Mouse (Mus musculus) embryonic facial prominence, embryonic 13.5 days (tissue): ENCODE results near the gene Mfsd8. TPM values are rescaled to one million over a fixed set of nuclear protein-coding genes. Genes with fewer than 3 reads are reported as not detected.
"Not testable (repeated sequence)": the region's sequence is repeated elsewhere in the genome, so short reads cannot be mapped to it uniquely, and the experiment has no call there.

Source experiments
- ATAC-seq: fragments of 200-750 bp; cut with Nextera tagmentation; 2 replicates; pipeline ENCODE4 v1.8.0; 2017; ENCODE audit warnings: low read depth; ENCODE audit not compliant: insufficient number of reproducible peaks, insufficient read depth, low FRiP score, low TSS enrichment
- H3K27ac ChIP-seq: fragments of 300-500 bp; sonication (generic); 2 replicates; pipeline ENCODE4 v1.5.1; 2015; ENCODE audit warnings: moderate library complexity, mild to moderate bottlenecking, inconsistent platforms
- H3K27me3 ChIP-seq: fragments of 300-500 bp; sonication (generic); 2 replicates; pipeline ENCODE4 v1.6.1; 2015; ENCODE audit warnings: mild to moderate bottlenecking, inconsistent platforms
- H3K36me3 ChIP-seq: fragments of 300-500 bp; sonication (generic); 2 replicates; pipeline ENCODE4 v1.6.1; 2015; ENCODE audit warnings: mild to moderate bottlenecking, inconsistent platforms
- H3K4me1 ChIP-seq: fragments of 300-500 bp; sonication (generic); 2 replicates; pipeline ENCODE4 v1.6.1; 2015; ENCODE audit warnings: inconsistent platforms
- H3K4me2 ChIP-seq: fragments of 300-500 bp; sonication (generic); 2 replicates; pipeline ENCODE4 v1.6.1; 2015; ENCODE audit warnings: moderate library complexity, mild to moderate bottlenecking, inconsistent platforms
- H3K4me3 ChIP-seq: fragments of 300-500 bp; sonication (generic); 2 replicates; pipeline ENCODE4 v1.5.1; 2015; ENCODE audit warnings: mild to moderate bottlenecking, inconsistent platforms
- H3K9ac ChIP-seq: fragments of 300-500 bp; sonication (generic); 2 replicates; pipeline ENCODE4 v1.6.1; 2015; ENCODE audit warnings: mild to moderate bottlenecking, inconsistent platforms
- H3K9me3 ChIP-seq: fragments of 300-500 bp; sonication (generic); 2 replicates; pipeline ENCODE4 v1.6.1; 2016; ENCODE audit warnings: inconsistent platforms
- WGBS: fragments of 180-500 bp; shearing (Covaris S2); methylation state at CpG from one replicate; pipeline ENCODE4 v1.1.7; 2015; ENCODE audit warnings: mixed read lengths; 5-methylcytosine and 5-hydroxymethylcytosine counted together
- polyA plus RNA-seq: library from polyadenylated mRNA; unstranded; fragments of >200 nt; fragmentation: Nextera tagmentation; extraction: Ambion mirVana; gene quantifications from 2 replicates; pipeline ENCODE4 v1.2.1, GENCODE M21; 2015

Gene Mfsd8
- polyA plus RNA-seq = 8.5 and 11.0 TPM in 2 replicates

DNA sequence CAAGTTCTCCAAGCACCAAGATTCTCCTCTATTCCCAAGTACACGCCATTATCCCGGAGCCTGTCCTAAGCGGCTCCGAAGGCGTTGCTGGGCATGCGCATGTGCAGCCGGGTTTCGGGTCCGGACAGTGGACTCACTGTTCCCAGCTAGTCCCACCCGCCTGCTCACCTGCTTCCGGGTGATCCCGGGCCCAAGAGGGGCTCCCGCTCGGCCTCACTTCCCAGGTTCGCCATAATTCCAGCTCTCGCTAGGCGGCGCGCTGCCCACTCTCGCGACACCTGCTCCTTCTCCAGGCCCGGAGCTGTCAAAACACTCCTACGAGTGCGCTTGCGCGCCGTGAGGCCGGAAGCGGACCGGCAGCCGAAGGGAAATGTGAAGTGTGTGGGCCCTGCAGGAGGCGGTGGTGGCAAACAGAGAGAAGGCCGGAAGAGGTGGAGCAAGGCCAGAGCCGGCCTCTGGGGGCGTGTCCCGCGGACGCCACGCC is at the start of gene Mfsd8:
Gene Mfsd8, minus strand, starts transcription at position 414 of the 484 bp plus-strand sequence.
- Histone ChIP-seq H3K27ac (peak within 1 kb of the TSS; percentile 57), H3K4me3 (peak within 1 kb of the TSS; percentile 52), H3K9ac (peak within 1 kb of the TSS; percentile 74), H3K4me2 (peak within 1 kb of the TSS; percentile 71)
- H3K4me1 ChIP-seq, H3K36me3 ChIP-seq, H3K27me3 ChIP-seq, H3K9me3 ChIP-seq: not testable (repeated sequence)
- peak; percentile 99 for ATAC-seq
- 0% methylated on average over 39 of the region's 39 CpGs for WGBS

DNA sequence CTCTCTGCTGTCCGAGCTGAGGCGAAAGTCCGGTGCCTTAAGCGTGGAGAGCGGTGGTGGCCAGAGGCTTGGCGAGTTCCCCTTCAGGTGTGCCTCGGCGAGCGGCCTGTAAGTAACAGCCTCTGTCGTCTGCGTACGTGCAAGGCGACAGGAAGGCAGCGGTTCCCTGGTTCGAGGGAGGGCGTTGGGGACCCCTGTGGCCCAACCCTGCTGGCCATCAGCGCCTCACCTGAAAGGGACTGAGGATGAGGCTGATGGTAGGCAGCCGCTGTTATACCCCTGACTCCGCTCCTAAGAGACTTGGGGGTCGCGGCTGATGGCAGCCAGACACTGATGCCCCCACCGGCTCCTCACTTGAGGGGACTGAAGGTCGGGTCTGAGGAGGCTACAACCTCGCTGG is 47.6 kb upstream of the Mfsd8 start:
- peak overlapping the region; percentile 76 for H3K9ac ChIP-seq
- H3K36me3 ChIP-seq, H3K9me3 ChIP-seq, H3K4me1 ChIP-seq, H3K27ac ChIP-seq, H3K27me3 ChIP-seq: not testable (repeated sequence)
- ATAC-seq = peak; percentile 70
- H3K4me2 ChIP-seq = peak overlapping the region; percentile 78
- under 1% methylated on average over 19 of the region's 24 CpGs for WGBS
- H3K4me3 ChIP-seq = peak overlapping the region; percentile 57

- peak overlapping the region; percentile 78 for H3K4me2 ChIP-seq
- not testable (repeated sequence) for H3K4me1 ChIP-seq, H3K36me3 ChIP-seq, H3K27me3 ChIP-seq, H3K9me3 ChIP-seq
- H3K4me3 ChIP-seq = peak overlapping the region; percentile 57
- peak; percentile 100 for ATAC-seq
- WGBS = under 1% methylated on average over 38 of the region's 38 CpGs
- H3K9ac ChIP-seq = peak overlapping the region; percentile 69
- H3K27ac ChIP-seq = 0 out of 2 replicates have a peak overlapping the region, but pooled peaks have one; percentile 33
Observed at GRCm38 (mm10) chr3:40893816-40894258, 47.2 kb upstream of the Mfsd8 start.

- H3K27me3 ChIP-seq, H3K36me3 ChIP-seq, H3K9me3 ChIP-seq, ATAC-seq, H3K4me1 ChIP-seq, H3K9ac ChIP-seq, H3K27ac ChIP-seq, H3K4me3 ChIP-seq, H3K4me2 ChIP-seq: not testable (repeated sequence)
- 91% methylated on average over 3 of the region's 3 CpGs for WGBS
Observed at GRCm38 (mm10) chr3:40853123-40853738, 6.5 kb upstream of the Mfsd8 start.

- H3K27ac ChIP-seq, H3K4me3 ChIP-seq, H3K9me3 ChIP-seq, H3K36me3 ChIP-seq, H3K27me3 ChIP-seq, H3K4me2 ChIP-seq, H3K4me1 ChIP-seq, ATAC-seq, H3K9ac ChIP-seq: not testable (repeated sequence)
- WGBS = 91% methylated on average over 2 of the region's 2 CpGs
Observed at GRCm38 (mm10) chr3:40847936-40848335, 1.2 kb upstream of the Mfsd8 start.

DNA sequence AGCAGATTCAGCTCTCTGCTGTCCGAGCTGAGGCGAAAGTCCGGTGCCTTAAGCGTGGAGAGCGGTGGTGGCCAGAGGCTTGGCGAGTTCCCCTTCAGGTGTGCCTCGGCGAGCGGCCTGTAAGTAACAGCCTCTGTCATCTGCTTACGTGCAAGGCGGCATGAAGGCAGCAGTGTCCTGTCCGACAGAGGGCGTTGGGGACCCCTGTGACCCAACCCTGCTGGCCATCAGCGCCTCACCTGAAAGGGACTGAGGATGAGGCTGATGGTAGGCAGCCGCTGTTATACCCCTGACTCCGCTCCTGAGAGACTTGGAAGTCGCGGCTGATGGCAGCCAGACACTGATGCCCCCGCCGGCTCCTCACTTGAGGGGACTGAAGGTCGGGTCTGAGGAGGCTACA is 332 bp upstream of the Mfsd8 start:
- not testable (repeated sequence) for ATAC-seq, H3K4me1 ChIP-seq, H3K36me3 ChIP-seq, H3K27me3 ChIP-seq, H3K9me3 ChIP-seq
- Histone ChIP-seq H3K9ac (peak overlapping the region; percentile 74), H3K27ac (peak overlapping the region; percentile 28; the same call in 1 of the 2 replicates), H3K4me2 (peak overlapping the region; percentile 71), H3K4me3 (peak overlapping the region; percentile 52)
- WGBS = under 1% methylated on average over 16 of the region's 21 CpGs

GRCm38 (mm10) chr3:40846957-40847017 is 101 bp upstream of the Mfsd8 start, which contains the start of gene Abhd18:
Gene Abhd18 (plus strand): TSS chr3:40846970.
- H3K4me3 ChIP-seq = peak within 1 kb of the TSS; percentile 52
- H3K4me1 ChIP-seq, ATAC-seq: not testable (repeated sequence)

DNA sequence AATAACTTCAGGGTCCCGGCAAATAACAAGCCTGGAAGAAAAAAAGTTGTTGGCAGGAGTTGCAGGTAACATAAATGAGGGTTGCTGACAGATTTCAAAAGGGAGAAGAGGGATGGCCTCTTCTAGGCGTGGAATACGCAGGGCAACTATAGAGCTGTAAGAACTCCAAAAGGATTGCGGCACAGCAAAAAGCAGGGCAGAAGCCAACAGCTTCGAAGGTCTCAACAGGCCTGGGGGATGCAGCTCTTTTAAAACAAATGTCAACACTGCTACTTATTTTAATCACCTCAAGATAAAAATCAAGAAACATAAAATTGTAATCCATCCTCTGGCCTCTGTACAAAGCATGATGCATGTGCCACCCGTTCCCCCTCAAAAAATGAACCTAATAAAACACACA is 1.2 kb downstream of the Mfsd8 start:
- not testable (repeated sequence) for H3K4me1 ChIP-seq, H3K9me3 ChIP-seq, H3K36me3 ChIP-seq, ATAC-seq, H3K27me3 ChIP-seq
- peak overlapping the region; percentile 71 for H3K4me2 ChIP-seq
- peak overlapping the region; percentile 52 for H3K4me3 ChIP-seq
- 74% methylated on average over 6 of the region's 6 CpGs for WGBS
- H3K27ac ChIP-seq = 0 out of 2 replicates have a peak overlapping the region, but pooled peaks have one; percentile 22
- H3K9ac ChIP-seq = 0 out of 2 replicates have a peak overlapping the region, but pooled peaks have one; percentile 49

More at GRCm38 (mm10) chr3:40846957-40847017, 101 bp upstream of the Mfsd8 start, which contains the start of gene Abhd18:
- not testable (repeated sequence) for H3K9me3 ChIP-seq, H3K27me3 ChIP-seq, H3K36me3 ChIP-seq
- 0% methylated on average over 2 of the region's 4 CpGs for WGBS
- H3K4me2 ChIP-seq = peak within 1 kb of the TSS; percentile 71
- peak within 1 kb of the TSS; percentile 74 for H3K9ac ChIP-seq
- H3K27ac ChIP-seq = peak within 1 kb of the TSS; percentile 57

DNA sequence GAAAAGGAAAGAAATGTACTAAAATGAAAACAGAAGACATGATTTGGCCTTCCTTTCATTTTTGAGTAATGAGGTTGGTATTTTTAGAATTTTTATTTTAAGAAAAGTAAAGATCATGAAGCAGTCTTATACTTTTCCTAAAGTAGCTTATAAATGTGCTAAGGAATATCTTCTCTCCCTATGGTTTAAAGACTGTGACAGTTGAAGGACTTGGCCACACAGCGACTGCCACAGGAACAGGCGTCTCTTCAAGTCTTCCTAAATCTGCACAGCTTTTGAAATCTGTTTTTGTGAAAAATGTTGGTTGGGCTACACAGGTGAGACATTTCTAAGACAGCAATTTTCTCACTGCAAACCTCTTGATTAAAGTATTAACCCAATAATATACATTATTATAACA is 33.4 kb downstream of the Mfsd8 start:
- no peak overlapping the region for H3K4me3 ChIP-seq
- peaks cover 71% of the 10 kb centered on the region for H3K36me3 ChIP-seq
- H3K4me1 ChIP-seq = no peaks in the 10 kb centered on the region
- no peaks in the 10 kb centered on the region for H3K9me3 ChIP-seq
- H3K9ac ChIP-seq = no peak overlapping the region
- no peak for ATAC-seq
- no peak overlapping the region for H3K27ac ChIP-seq
- H3K4me2 ChIP-seq = no peak overlapping the region
- WGBS = 94% methylated on average over 2 of the region's 2 CpGs
- no peaks in the 10 kb centered on the region for H3K27me3 ChIP-seq

DNA sequence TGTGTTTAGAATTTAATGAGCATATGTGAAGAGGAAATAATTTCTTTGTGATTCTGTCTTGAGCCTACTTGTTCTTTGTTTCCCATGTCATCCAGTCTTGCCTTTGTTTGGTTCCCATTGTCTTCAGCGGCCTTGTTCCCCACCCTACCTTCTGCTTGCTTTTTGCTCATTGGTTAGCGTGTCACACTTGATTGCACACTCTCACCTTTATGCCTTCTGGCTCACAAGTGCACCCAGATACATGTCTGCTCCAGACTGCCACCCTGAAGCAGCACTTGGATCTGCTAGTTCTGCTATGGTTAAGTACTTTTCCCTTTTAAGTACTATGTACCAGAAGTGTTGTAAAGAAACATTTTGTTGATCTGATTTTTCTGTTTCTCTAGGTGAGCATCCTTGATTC is 36.8 kb downstream of the Mfsd8 start:
- Histone ChIP-seq H3K4me1 (no peaks in the 10 kb centered on the region), H3K4me2 (no peak overlapping the region), H3K9me3 (no peaks in the 10 kb centered on the region), H3K9ac (no peak overlapping the region), H3K4me3 (no peak overlapping the region), H3K27ac (no peak overlapping the region), H3K27me3 (no peaks in the 10 kb centered on the region), H3K36me3 (peaks cover 70% of the 10 kb centered on the region)
- WGBS = 81% methylated on average over 2 of the region's 2 CpGs
- no peak for ATAC-seq

DNA sequence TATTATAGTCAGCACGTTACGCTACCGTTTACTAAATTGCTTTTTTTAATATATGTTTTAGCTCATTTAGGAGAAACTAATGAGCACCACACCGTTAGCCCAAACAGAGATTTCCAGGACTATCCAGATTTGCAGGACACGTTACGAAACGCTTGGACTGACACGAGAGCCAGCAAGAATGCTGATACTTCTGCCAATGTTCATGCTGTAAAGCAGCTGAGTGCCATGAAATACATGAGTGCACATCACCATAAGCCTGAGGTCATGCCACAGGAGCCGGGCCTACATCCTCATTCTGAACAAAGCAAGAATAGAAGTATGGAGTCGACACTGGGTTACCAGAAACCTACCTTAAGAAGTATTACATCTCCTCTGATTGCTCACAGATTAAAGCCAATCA is 38.0 kb downstream of the Mfsd8 start:
- Histone ChIP-seq H3K4me1 (no peaks in the 10 kb centered on the region), H3K4me2 (no peak overlapping the region), H3K27me3 (no peaks in the 10 kb centered on the region), H3K9me3 (no peaks in the 10 kb centered on the region), H3K27ac (no peak overlapping the region), H3K4me3 (no peak overlapping the region), H3K36me3 (peaks cover 59% of the 10 kb centered on the region), H3K9ac (no peak overlapping the region)
- 91% methylated on average over 10 of the region's 10 CpGs for WGBS
- ATAC-seq = no peak

- H3K4me1 ChIP-seq = peaks cover 2% of the 10 kb centered on the region; the same call in 1 of the 2 replicates
- H3K9ac ChIP-seq = no peak overlapping the region
- peaks cover 50% of the 10 kb centered on the region for H3K36me3 ChIP-seq
- H3K4me2 ChIP-seq = no peak overlapping the region
- no peaks in the 10 kb centered on the region for H3K27me3 ChIP-seq
- 48% methylated on average over 2 of the region's 2 CpGs for WGBS
- H3K27ac ChIP-seq = no peak overlapping the region
- H3K9me3 ChIP-seq = no peaks in the 10 kb centered on the region
- no peak overlapping the region for H3K4me3 ChIP-seq
- no peak for ATAC-seq
Observed at GRCm38 (mm10) chr3:40806871-40807270, 39.8 kb downstream of the Mfsd8 start.
